Mouse (Mus musculus): ENCODE data around the gene Med13.

GRCm38 (mm10) chr11:86399241-86400107 is 42.1 kb upstream of the Med13 start:
- TF ChIP-seq CTCF (conservative IDR thresholded peaks at IDR 0.05; ENCODE audit: insufficient read depth, insufficient read length, low read depth, low read length) (no peak), POLR2A (IDR thresholded peaks at IDR 0.05; ENCODE audit: low read depth, low read length) (no peak)

Data from kidney, adult 2 months (tissue).